Mouse (Mus musculus) ES-E14 (cell line): Measurements from ENCODE around the gene Gm10842. TPM values are rescaled to one million over a fixed set of nuclear protein-coding genes. Genes with fewer than 3 reads are reported as not detected.
A peak's percentile ranks its signal among the peaks of the same experiment; 100 is the strongest.
"Not testable (repeated sequence)": the region's sequence is repeated elsewhere in the genome, so short reads cannot be mapped to it uniquely, and the experiment has no call there.

Experiments used
- DNase-seq: peaks from one replicate; pipeline ENCODE4 v3.0.0-alpha.2; 2013; ENCODE audit warnings: low read depth, low spot score
- H3K27ac ChIP-seq: 2 replicates; pipeline ENCODE4 v1.5.1; 2012; ENCODE audit warnings: low read depth, mild to moderate bottlenecking, low read length, moderate library complexity, mixed read lengths; ENCODE audit not compliant: poor library complexity, insufficient read depth, severe bottlenecking
- H3K36me3 ChIP-seq: 2 replicates; pipeline ENCODE4 v1.6.1; 2012; ENCODE audit warnings: mild to moderate bottlenecking, low read length, moderate library complexity, mixed read lengths; ENCODE audit not compliant: control insufficient read depth, poor library complexity, insufficient read depth, severe bottlenecking
- H3K4me1 ChIP-seq, 2 experiments: fragments of 150-350 bp in 1 of 2; sonication (generic) in 1 of 2; 2 replicates each; pipeline ENCODE4 v1.6.1; 2012; ENCODE audit warnings: low read length in 2 of 2, mild to moderate bottlenecking in 1 of 2, mixed read lengths in 1 of 2; ENCODE audit not compliant: control insufficient read depth in 2 of 2, insufficient read depth in 2 of 2, poor library complexity in 1 of 2
- H3K4me3 ChIP-seq, 2 experiments: fragments of 150-350 bp in 1 of 2; sonication (generic) in 1 of 2; 2 replicates each; pipeline ENCODE4 v1.5.1; 2012; ENCODE audit warnings: low read length in 2 of 2, low read depth in 1 of 2, mild to moderate bottlenecking in 1 of 2, mixed read lengths in 1 of 2; ENCODE audit not compliant: insufficient read depth in 1 of 2, poor library complexity in 1 of 2, severe bottlenecking in 1 of 2
- H3K9ac ChIP-seq: 2 replicates; pipeline ENCODE4 v1.6.1; 2012; ENCODE audit warnings: low read depth, mild to moderate bottlenecking, low read length, mixed read lengths; ENCODE audit not compliant: poor library complexity, insufficient read depth, severe bottlenecking
- H3K9me3 ChIP-seq: fragments of 150-350 bp; sonication (generic); 2 replicates; pipeline ENCODE4 v1.6.1; 2012; ENCODE audit warnings: low read depth, mild to moderate bottlenecking, low read length; ENCODE audit not compliant: control insufficient read depth, insufficient read depth
- CHD2 ChIP-seq: IDR thresholded peaks from 2 replicates; pipeline ENCODE4 v1.6.1; 2014; ENCODE audit warnings: mild to moderate bottlenecking, low read depth, low read length, inconsistent platforms
- HCFC1 ChIP-seq: IDR thresholded peaks from 2 replicates; pipeline ENCODE4 v1.6.1; 2012; ENCODE audit warnings: low read length, inconsistent platforms, borderline replicate concordance; ENCODE audit not compliant: insufficient read depth
- MAFK ChIP-seq: IDR thresholded peaks from 2 replicates; pipeline ENCODE4 v1.6.1; 2014; ENCODE audit warnings: mild to moderate bottlenecking, low read depth, low read length, inconsistent platforms; ENCODE audit not compliant: insufficient read depth
- ZC3H11A ChIP-seq: IDR thresholded peaks from 2 replicates; pipeline ENCODE4 v1.6.1; 2012; ENCODE audit warnings: low read depth, mild to moderate bottlenecking, inconsistent platforms, low read length, borderline replicate concordance
- ZNF384 ChIP-seq: IDR thresholded peaks from 2 replicates; pipeline ENCODE4 v1.6.1; 2012; ENCODE audit warnings: low read depth, low read length, inconsistent platforms
- in situ Hi-C, 2 experiments: fragments of 600-800 bp; cut with MboI; formaldehyde crosslinking; loops; one replicate each; pipeline ENCODE4 v1.15.1; 2025; ENCODE audit warnings: low sequenced_read_pairs in 2 of 2, inconsistent platforms in 1 of 2; ENCODE audit not compliant: unreplicated experiment in 2 of 2
- total RNA-seq: library from RNA; depleted of rRNA; stranded (reverse); fragments of 300-350 nt; gene quantifications from 2 replicates; pipeline ENCODE4 v1.2.3, GENCODE M21; 2012

Gene Gm10842
- total RNA-seq, 1 experiment, result not detected

GRCm38 (mm10) chr11:105140512-105140911 lies 6.2 kb upstream of the Gm10842 start:
- peaks cover 36% of the 10 kb centered on the region for H3K36me3 ChIP-seq
- in situ Hi-C loops, DNase-seq, H3K9me3 ChIP-seq, H3K27ac ChIP-seq, H3K9ac ChIP-seq, H3K4me3 ChIP-seq, H3K4me1 ChIP-seq: not testable (repeated sequence)
- TF ChIP-seq MAFK (peak; percentile 95), ZNF384 (peak; percentile 46)

DNA sequence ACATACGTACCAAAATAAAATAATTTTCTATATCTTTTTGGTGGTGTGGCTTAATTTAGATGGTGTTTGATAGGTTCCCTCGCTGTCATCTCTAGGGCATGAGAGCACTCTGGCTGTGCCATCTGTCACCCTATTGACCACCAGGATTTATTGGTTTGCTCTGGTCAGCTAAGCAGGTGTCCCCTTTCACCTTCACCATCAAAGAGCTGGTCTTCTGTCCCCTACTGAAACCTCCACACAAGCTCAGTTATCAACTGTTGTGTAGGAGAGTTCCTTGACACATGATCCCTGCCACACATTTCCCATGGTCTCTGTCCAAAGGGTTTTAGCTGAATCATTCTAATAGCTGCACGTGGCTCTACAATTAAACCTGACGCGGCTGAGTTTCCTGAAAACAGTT lies 5.6 kb upstream of the Gm10842 start:
- H3K27ac ChIP-seq, result no peak overlapping the region
- in situ Hi-C loops, result no loop called here
- H3K4me3 ChIP-seq, result no peak overlapping the region
- DNase-seq, result no peak
- H3K9me3 ChIP-seq, result no peaks in the 10 kb centered on the region; the same call in 1 of the 2 replicates
- no peaks in the 10 kb centered on the region for H3K4me1 ChIP-seq
- peaks cover 30% of the 10 kb centered on the region for H3K36me3 ChIP-seq
- no peak overlapping the region for H3K9ac ChIP-seq
- TF ChIP-seq HCFC1, result no peak
- no peak for TF ChIP-seq CHD2
- no peak for TF ChIP-seq ZNF384

- no peak overlapping the region for H3K4me3 ChIP-seq
- in situ Hi-C loops, result no loop called here
- H3K9me3 ChIP-seq, result no peaks in the 10 kb centered on the region
- H3K9ac ChIP-seq, result no peak overlapping the region
- H3K36me3 ChIP-seq, result peaks cover 10% of the 10 kb centered on the region
- DNase-seq, result no peak
- H3K27ac ChIP-seq, result no peak overlapping the region
- H3K4me1 ChIP-seq, result no peaks in the 10 kb centered on the region; a peak in 1 of 4 replicates
- TF ChIP-seq MAFK, result no peak
Measured at GRCm38 (mm10) chr11:105143564-105143963, 3.1 kb upstream of the Gm10842 start.

- H3K4me3 ChIP-seq, result no peak overlapping the region
- no peaks in the 10 kb centered on the region; a peak in 1 of 4 replicates for H3K4me1 ChIP-seq
- in situ Hi-C loops, result no loop called here
- no peak overlapping the region for H3K9ac ChIP-seq
- H3K9me3 ChIP-seq, result no peaks in the 10 kb centered on the region
- peaks cover 10% of the 10 kb centered on the region for H3K36me3 ChIP-seq
- no peak for TF ChIP-seq HCFC1
- no peak for TF ChIP-seq MAFK
- TF ChIP-seq CHD2, result no peak
- no peak for TF ChIP-seq ZC3H11A
- no peak for TF ChIP-seq ZNF384
- DNase-seq, result no peak
- H3K27ac ChIP-seq, result no peak overlapping the region
Measured at GRCm38 (mm10) chr11:105144084-105144483, 2.6 kb upstream of the Gm10842 start.

- DNase-seq, result no peak
- Histone ChIP-seq H3K9ac (no peak overlapping the region), H3K4me1 (no peaks in the 10 kb centered on the region; a peak in 1 of 4 replicates), H3K36me3 (peaks cover 6% of the 10 kb centered on the region), H3K4me3 (no peak overlapping the region), H3K27ac (no peak overlapping the region), H3K9me3 (no peaks in the 10 kb centered on the region)
- in situ Hi-C loops, result no loop called here
- TF ChIP-seq ZC3H11A, result no peak
- no peak for TF ChIP-seq CHD2
- no peak for TF ChIP-seq MAFK
- no peak for TF ChIP-seq ZNF384
- no peak for TF ChIP-seq HCFC1
Measured at GRCm38 (mm10) chr11:105144508-105145210, 2.0 kb upstream of the Gm10842 start.
